Mouse (Mus musculus) layer of hippocampus, postnatal 36 days (tissue): ENCODE measurements around the gene Tmem151b. TPM values are rescaled to one million over a fixed set of nuclear protein-coding genes. Genes with fewer than 3 reads are reported as not detected.

Source experiments
- DNase-seq, 2 experiments: peaks; one replicate each; pipeline ENCODE4 v3.0.0; 2022
- total RNA-seq, 2 experiments: library from RNA; stranded (reverse); gene quantifications; 2 replicates each; pipeline ENCODE4 v1.2.3; 2021

Tmem151b gene
- total RNA-seq, 2 experiments from 2014 or later: 106 to 112 TPM

- no peak for DNase-seq
Measured at GRCm38 (mm10) chr17:45505941-45506465, 43.5 kb downstream of the Tmem151b start.

GRCm38 (mm10) chr17:45503301-45503973 is 46.0 kb downstream of the Tmem151b start:
- DNase-seq: no peak

GRCm38 (mm10) chr17:45502324-45502723 is 47.2 kb downstream of the Tmem151b start:
- DNase-seq: no peak

GRCm38 (mm10) chr17:45500981-45501380 is 48.5 kb downstream of the Tmem151b start:
- DNase-seq: no peak

- no peak for DNase-seq
Measured at GRCm38 (mm10) chr17:45499516-45499915, 50.0 kb downstream of the Tmem151b start.

GRCm38 (mm10) chr17:45498397-45498796 is 51.1 kb downstream of the Tmem151b start:
- no peak for DNase-seq

GRCm38 (mm10) chr17:45495398-45495797 is 54.1 kb downstream of the Tmem151b start:
- DNase-seq: no peak

Other genes starting within 250 kb of the Tmem151b start
- gene Cdc5l, start 115.9 kb downstream of the Tmem151b start, total RNA-seq: 10 to 100 TPM; 56.7 to 57.5 TPM
- 1 to 10 TPM; 3.9 to 4.4 TPM for gene Spats1, start 74.3 kb downstream of the Tmem151b start, total RNA-seq
- 10 to 100 TPM; 22.7 to 25.4 TPM for gene Aars2, start 42.8 kb downstream of the Tmem151b start, total RNA-seq
- gene Tcte1, start 26.2 kb downstream of the Tmem151b start, total RNA-seq: under 1 TPM; 0.43 to 0.65 TPM
- 1 to 10 TPM; 2.6 to 3.4 TPM for gene Nfkbie, start 6.0 kb upstream of the Tmem151b start, total RNA-seq
- 10 to 100 TPM; 28.2 to 29.4 TPM for gene Slc35b2, start 14.2 kb upstream of the Tmem151b start, total RNA-seq
- 1,000 to 10,000 TPM; 1,811 to 1,865 TPM for gene Hsp90ab1, start 23.6 kb upstream of the Tmem151b start, total RNA-seq
- 10 to 100 TPM; 20.8 to 21.5 TPM for gene Slc29a1, start 49.9 kb upstream of the Tmem151b start, total RNA-seq
- gene Mymx, start 52.4 kb upstream of the Tmem151b start, total RNA-seq: not detected
- gene Capn11, start 109.6 kb upstream of the Tmem151b start, total RNA-seq: 1 to 10 TPM in 1 of 2 experiments, under 1 TPM in 1; 0.22 to 1.4 TPM
- 10 to 100 TPM; 39.5 to 43.9 TPM for gene Mrpl14, start 136.6 kb upstream of the Tmem151b start, total RNA-seq
- 100 to 1,000 TPM; 171 to 180 TPM for gene Tmem63b, start 137.2 kb upstream of the Tmem151b start, total RNA-seq
- not detected for gene 1600014C23Rik, start 184.2 kb upstream of the Tmem151b start, total RNA-seq